Mouse (Mus musculus) neural tube, embryonic 15.5 days (tissue): ENCODE measurements at regions not wholly inside any gene's neighbourhood (a gene's known extent, or its start where the extent isn't known, plus 50 kb on each side); places are given as distances from the start of the nearest gene placed in this dataset.

Experiments used
- ATAC-seq: fragments of 200-750 bp; cut with Nextera tagmentation; 2 replicates; pipeline ENCODE4 v1.8.0; 2017; ENCODE audit warnings: mild to moderate bottlenecking, moderate TSS enrichment, moderate library complexity; ENCODE audit not compliant: low FRiP score
- H3K27ac ChIP-seq: fragments of 300-500 bp; sonication (generic); replicated peaks from 2 replicates; pipeline ENCODE4 v1.5.1; 2015; ENCODE audit warnings: mild to moderate bottlenecking, inconsistent platforms
- H3K27me3 ChIP-seq: fragments of 300-500 bp; sonication (generic); replicated peaks from 2 replicates; pipeline ENCODE4 v1.6.1; 2015; ENCODE audit warnings: inconsistent platforms
- H3K36me3 ChIP-seq: fragments of 300-500 bp; sonication (generic); 2 replicates; pipeline ENCODE4 v1.6.1; 2015; ENCODE audit warnings: inconsistent platforms
- H3K4me1 ChIP-seq: fragments of 300-500 bp; sonication (generic); 2 replicates; pipeline ENCODE4 v1.6.1; 2015; ENCODE audit warnings: inconsistent platforms
- H3K4me2 ChIP-seq: fragments of 300-500 bp; sonication (generic); 2 replicates; pipeline ENCODE4 v1.6.1; 2015; ENCODE audit warnings: inconsistent platforms, mild to moderate bottlenecking, moderate library complexity
- H3K4me3 ChIP-seq: fragments of 300-500 bp; sonication (generic); replicated peaks from 2 replicates; pipeline ENCODE4 v1.5.1; 2015; ENCODE audit warnings: mild to moderate bottlenecking, inconsistent platforms
- H3K9ac ChIP-seq: fragments of 300-500 bp; sonication (generic); replicated peaks from 2 replicates; pipeline ENCODE4 v1.6.1; 2015; ENCODE audit warnings: mild to moderate bottlenecking, inconsistent platforms
- H3K9me3 ChIP-seq: fragments of 300-500 bp; sonication (generic); replicated peaks from 2 replicates; pipeline ENCODE4 v1.6.1; 2016; ENCODE audit warnings: inconsistent platforms
- WGBS: fragments of 180-500 bp; shearing (Covaris S2); methylation state at CpG from one replicate; pipeline ENCODE4 v1.1.7; 2015; ENCODE audit warnings: mixed read lengths; 5-methylcytosine and 5-hydroxymethylcytosine counted together

DNA sequence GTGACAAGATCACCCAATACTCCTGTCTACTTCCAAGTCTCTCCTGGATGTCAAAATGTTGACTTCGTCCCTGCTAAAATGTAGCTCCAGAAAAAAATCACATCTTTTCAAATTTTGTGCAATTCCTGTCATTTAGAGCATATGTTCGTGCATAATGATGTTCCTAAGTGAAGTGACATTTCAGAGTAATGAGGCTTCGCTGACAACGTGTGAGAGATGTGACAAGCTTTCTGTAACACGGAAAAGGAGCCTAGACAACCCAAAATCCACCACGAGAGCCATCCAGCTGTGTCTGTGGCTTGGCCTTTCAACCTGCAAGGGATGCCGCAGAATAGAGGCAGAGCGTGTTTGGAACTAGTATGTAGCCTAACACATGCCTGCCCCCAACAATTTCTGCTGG, 438.1 kb upstream of the Fam19a5 start:
- WGBS = 90% methylated on average over 8 of the region's 8 CpGs
- no peaks in the 10 kb centered on the region for H3K27me3 ChIP-seq
- H3K9ac ChIP-seq = no peak overlapping the region
- H3K27ac ChIP-seq = no peak overlapping the region
- H3K9me3 ChIP-seq = no peaks in the 10 kb centered on the region
- H3K4me3 ChIP-seq = no peak overlapping the region
- no peak overlapping the region for H3K4me2 ChIP-seq
- H3K4me1 ChIP-seq = no peaks in the 10 kb centered on the region
- no peak for ATAC-seq
- H3K36me3 ChIP-seq = no peaks in the 10 kb centered on the region

DNA sequence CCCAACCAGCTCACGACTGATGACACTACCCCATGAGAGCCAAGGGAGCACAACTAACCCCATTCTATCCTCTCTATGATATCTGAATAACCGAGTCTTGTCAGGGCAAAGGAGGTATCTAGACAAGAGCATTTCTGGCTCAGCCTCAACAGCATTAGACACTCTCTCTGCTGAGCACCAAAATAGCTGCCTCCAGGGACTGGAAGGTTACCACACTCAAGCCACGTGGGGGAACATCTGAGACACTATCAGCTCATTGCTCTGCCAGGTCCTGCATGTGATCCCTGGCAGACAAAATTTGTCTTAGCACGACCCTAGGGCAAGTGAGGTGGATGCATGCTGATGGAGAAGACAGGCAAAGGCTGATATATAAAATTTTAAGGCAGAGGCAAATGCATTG, 436.4 kb upstream of the Fam19a5 start:
- 74% methylated on average over 4 of the region's 4 CpGs for WGBS
- H3K9ac ChIP-seq = no peak overlapping the region
- no peak for ATAC-seq
- no peaks in the 10 kb centered on the region for H3K4me1 ChIP-seq
- no peaks in the 10 kb centered on the region for H3K27me3 ChIP-seq
- no peaks in the 10 kb centered on the region for H3K36me3 ChIP-seq
- no peak overlapping the region for H3K27ac ChIP-seq
- no peak overlapping the region for H3K4me3 ChIP-seq
- H3K4me2 ChIP-seq = no peak overlapping the region
- H3K9me3 ChIP-seq = no peaks in the 10 kb centered on the region

DNA sequence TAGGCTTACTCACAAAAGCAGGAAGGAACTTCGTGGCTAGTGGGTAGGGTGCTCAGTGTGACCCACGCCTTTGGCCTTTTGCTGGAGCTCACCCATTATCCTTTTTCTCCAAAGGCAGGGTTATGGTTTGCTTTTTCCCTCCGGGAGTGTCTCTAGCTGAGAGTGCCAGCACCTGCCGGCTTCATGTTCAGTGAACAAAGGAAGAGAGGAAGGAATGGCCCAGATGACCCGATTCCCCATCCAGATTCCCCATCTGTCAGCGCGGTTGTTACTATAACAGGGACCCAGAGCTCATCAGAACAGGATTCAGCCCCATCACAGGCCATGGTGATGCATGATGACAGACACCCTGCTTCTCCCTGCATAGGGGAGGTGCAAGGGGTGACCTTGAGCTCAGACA, 435.7 kb upstream of the Fam19a5 start:
- H3K9ac ChIP-seq = no peak overlapping the region
- H3K27ac ChIP-seq = no peak overlapping the region
- no peak for ATAC-seq
- H3K4me1 ChIP-seq = no peaks in the 10 kb centered on the region
- H3K4me2 ChIP-seq = no peak overlapping the region
- no peak overlapping the region for H3K4me3 ChIP-seq
- no peaks in the 10 kb centered on the region for H3K36me3 ChIP-seq
- no peaks in the 10 kb centered on the region for H3K9me3 ChIP-seq
- no peaks in the 10 kb centered on the region for H3K27me3 ChIP-seq
- WGBS = 65% methylated on average over 7 of the region's 7 CpGs

DNA sequence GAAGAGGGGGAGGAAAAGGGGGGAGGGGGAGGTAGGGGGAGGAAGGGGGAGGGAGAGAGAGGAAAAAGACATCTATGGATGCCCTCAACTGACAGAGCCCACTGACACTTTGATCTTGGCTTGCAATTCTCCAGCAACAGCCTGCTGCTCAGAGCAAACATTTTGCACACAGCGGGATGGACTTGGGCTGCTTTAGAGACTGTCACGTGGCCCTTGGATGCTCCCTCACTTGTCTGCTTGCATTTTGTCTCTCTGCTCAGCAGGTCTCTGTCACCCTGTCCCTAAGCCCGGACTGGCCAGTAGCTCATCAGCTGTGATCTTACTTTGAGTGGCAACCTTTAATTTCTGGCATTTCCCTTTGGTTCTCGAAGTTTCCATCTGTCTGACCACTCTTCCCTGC, 421.4 kb upstream of the Fam19a5 start:
- no peaks in the 10 kb centered on the region for H3K36me3 ChIP-seq
- no peak overlapping the region for H3K27ac ChIP-seq
- H3K9me3 ChIP-seq = no peaks in the 10 kb centered on the region
- no peak overlapping the region for H3K4me3 ChIP-seq
- no peaks in the 10 kb centered on the region for H3K27me3 ChIP-seq
- no peak for ATAC-seq
- 21% methylated on average over 4 of the region's 4 CpGs for WGBS
- no peak overlapping the region for H3K4me2 ChIP-seq
- H3K4me1 ChIP-seq = no peaks in the 10 kb centered on the region
- H3K9ac ChIP-seq = no peak overlapping the region

DNA sequence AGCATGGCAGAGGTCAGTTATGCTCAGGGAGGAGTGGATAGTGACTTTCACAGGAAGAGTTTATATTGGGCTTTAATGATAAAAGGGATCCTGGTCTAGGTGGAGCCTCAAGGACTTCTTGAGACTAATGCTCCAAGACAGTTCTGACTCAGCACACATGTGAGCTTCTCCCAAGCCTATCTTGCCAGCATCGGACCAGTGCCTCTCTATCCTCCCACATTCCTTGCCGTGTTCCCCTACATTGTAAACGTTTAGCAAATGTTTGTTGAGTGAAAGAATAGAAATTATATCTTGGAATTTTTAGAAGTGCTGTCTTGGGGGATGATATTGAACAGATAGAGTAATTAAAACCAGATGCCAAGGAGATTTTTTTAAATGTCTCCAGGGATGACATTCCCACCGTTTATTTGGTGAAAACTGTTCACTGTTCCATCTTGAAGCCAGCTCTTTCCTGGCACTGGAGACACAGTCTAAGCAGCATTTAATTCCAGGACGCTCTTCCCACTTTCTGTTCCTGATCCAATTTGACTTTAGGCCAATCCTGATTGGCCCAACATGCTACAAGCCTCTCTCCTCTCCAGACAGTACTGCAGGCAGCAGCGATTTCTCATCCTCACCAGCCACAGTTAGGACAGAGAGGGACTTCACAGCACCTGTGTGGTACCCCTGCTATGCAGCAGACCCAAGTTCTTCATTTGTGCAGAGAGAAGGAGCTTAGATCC, 418.5 kb upstream of the Fam19a5 start:
- ATAC-seq = no peak
- no peak overlapping the region for H3K4me3 ChIP-seq
- H3K27me3 ChIP-seq = no peaks in the 10 kb centered on the region
- no peak overlapping the region for H3K9ac ChIP-seq
- H3K36me3 ChIP-seq = no peaks in the 10 kb centered on the region
- no peaks in the 10 kb centered on the region for H3K4me1 ChIP-seq
- H3K9me3 ChIP-seq = no peaks in the 10 kb centered on the region
- WGBS = 64% methylated on average over 6 of the region's 6 CpGs
- no peak overlapping the region for H3K4me2 ChIP-seq
- no peak overlapping the region for H3K27ac ChIP-seq

DNA sequence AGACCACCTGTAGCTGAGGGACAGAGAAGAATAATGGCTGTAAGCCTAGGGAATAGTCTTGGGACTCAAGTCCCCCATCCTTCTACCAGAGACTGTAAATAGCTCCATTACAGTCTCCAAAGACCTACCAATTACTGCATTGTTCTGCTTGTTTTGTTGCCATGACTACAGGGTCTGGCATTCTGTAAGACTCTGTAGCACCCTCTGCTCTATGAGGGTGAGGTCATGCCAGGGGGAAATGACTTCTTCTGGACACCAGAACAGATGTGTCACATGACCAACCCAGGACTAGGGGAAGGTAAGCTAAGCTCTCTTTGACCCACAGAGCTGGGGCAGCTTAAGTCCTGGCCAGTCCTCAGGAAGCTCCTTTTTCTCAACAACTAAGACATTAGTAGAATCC, 405.2 kb upstream of the Fam19a5 start:
- Histone ChIP-seq H3K4me1 (no peaks in the 10 kb centered on the region), H3K27ac (no peak overlapping the region), H3K4me3 (no peak overlapping the region), H3K9ac (no peak overlapping the region), H3K27me3 (no peaks in the 10 kb centered on the region), H3K4me2 (no peak overlapping the region), H3K36me3 (no peaks in the 10 kb centered on the region), H3K9me3 (no peaks in the 10 kb centered on the region)
- no peak for ATAC-seq

DNA sequence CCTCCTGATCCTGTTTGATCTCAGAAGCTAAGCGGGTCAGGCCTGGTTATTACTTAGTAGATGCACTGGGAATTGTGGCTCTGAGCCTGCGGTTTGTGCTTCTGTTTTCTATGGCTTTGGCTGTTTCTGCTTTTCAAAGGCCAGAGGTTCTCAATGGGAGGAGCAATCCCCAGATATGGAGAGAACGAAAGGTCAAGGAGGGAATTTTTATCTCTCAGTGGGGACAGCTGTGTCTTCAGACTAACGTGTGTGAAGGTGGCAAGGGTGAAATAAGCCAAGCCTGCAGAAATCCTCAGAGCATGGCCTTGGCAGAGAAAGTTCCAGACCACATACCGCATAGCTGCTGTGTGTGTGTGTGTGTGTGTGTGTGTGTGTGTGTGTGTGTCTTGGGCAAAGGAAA, 375.0 kb upstream of the Fam19a5 start:
- no peak overlapping the region for H3K9ac ChIP-seq
- ATAC-seq = no peak
- no peak overlapping the region for H3K4me2 ChIP-seq
- H3K27ac ChIP-seq = no peak overlapping the region
- H3K9me3 ChIP-seq = no peaks in the 10 kb centered on the region
- 83% methylated on average over 5 of the region's 5 CpGs for WGBS
- no peaks in the 10 kb centered on the region for H3K4me1 ChIP-seq
- H3K27me3 ChIP-seq = no peaks in the 10 kb centered on the region
- H3K36me3 ChIP-seq = no peaks in the 10 kb centered on the region
- no peak overlapping the region for H3K4me3 ChIP-seq

DNA sequence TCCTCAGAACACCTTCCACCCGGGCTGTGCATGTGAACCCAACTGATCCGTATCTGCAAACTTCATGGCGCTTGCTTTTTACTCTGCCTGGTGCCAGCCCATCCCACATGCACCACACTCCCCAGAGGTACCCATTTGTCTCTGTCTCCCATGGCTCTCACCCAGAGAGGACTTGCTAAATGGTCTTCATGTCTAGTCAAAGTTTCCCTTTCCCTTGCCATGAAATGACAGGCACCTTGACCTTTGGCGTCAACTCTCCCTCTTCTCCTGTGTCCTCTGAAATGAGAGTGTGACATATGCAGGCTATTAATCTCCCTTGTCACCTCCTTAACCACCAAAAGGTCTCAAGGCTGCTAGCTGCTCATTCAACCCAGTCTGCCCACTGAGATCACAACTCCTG, 373.2 kb upstream of the Fam19a5 start:
- no peaks in the 10 kb centered on the region for H3K4me1 ChIP-seq
- H3K9me3 ChIP-seq = no peaks in the 10 kb centered on the region
- ATAC-seq = no peak
- H3K27ac ChIP-seq = no peak overlapping the region
- no peaks in the 10 kb centered on the region for H3K27me3 ChIP-seq
- 78% methylated on average over 4 of the region's 4 CpGs for WGBS
- H3K9ac ChIP-seq = no peak overlapping the region
- no peak overlapping the region for H3K4me3 ChIP-seq
- H3K4me2 ChIP-seq = no peak overlapping the region
- no peaks in the 10 kb centered on the region for H3K36me3 ChIP-seq

DNA sequence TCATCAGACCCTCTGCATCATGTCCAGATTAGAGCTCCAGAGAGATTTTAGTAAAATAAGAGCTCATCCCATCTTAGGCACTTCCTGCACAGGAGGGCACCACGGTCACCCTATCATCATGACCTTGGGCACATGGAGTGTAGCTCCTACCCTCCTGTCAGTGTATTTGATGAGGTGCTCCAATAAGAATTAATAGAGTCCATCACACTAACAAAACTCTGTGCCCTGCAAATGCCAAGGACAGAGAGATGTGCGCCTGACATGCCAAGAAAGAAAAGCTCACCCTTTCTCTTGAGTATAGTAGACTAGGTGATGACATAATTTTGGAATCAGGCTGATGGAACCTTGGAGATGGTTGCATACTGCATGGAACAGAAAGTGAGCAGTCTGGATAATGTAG, 371.0 kb upstream of the Fam19a5 start:
- no peaks in the 10 kb centered on the region for H3K36me3 ChIP-seq
- no peak overlapping the region for H3K9ac ChIP-seq
- no peak overlapping the region for H3K27ac ChIP-seq
- H3K9me3 ChIP-seq = no peaks in the 10 kb centered on the region
- H3K4me2 ChIP-seq = no peak overlapping the region
- 94% methylated on average over 2 of the region's 2 CpGs for WGBS
- no peak for ATAC-seq
- H3K4me3 ChIP-seq = no peak overlapping the region
- H3K4me1 ChIP-seq = no peaks in the 10 kb centered on the region
- no peaks in the 10 kb centered on the region for H3K27me3 ChIP-seq

DNA sequence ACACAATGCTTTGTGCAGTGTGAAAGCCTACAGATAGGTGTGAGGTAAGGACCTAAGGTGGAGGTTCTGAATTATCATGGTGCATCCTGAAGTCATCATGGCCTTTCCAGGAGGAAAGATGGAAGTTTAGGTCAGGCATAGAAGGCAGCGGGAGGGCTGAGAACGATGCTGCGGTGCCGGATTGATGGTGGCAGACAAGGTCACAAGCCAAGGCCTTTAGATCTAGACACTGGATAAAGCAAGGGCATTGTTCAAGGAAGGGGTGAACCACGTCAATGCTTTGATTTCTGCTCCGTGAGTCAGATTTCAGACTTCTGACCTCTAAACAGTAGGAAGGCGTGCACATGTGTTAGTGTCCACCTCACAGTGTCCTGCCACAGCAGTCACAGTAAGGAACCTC, 365.5 kb upstream of the Fam19a5 start:
- Histone ChIP-seq H3K27me3 (no peaks in the 10 kb centered on the region), H3K4me3 (no peak overlapping the region), H3K9me3 (no peaks in the 10 kb centered on the region), H3K9ac (no peak overlapping the region), H3K4me2 (no peak overlapping the region), H3K36me3 (no peaks in the 10 kb centered on the region), H3K4me1 (0 out of 2 replicates have a peak, but pooled peaks cover 4% of the 10 kb centered on the region), H3K27ac (no peak overlapping the region)
- ATAC-seq = no peak
- 89% methylated on average over 7 of the region's 7 CpGs for WGBS

DNA sequence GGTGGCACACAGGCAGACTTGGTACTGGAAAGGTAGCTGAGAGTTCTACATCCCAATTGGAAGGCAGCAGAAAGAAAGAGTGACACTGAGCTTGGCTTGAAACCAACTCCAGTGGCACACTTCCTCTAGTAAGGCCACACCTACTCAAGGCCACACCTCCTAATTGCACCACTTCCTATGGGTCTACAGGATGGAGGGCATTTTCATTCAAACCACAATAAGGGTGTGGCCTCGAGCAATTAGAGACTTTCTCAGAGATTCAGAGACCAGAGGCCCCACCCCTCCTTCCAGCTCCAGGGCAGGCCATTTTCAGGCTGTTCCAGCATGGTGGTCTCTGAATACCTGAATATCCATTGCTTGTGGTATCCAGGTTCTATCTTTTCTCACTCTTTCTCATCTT, 363.3 kb upstream of the Fam19a5 start:
- Histone ChIP-seq H3K27ac (no peak overlapping the region), H3K4me1 (0 out of 2 replicates have a peak, but pooled peaks cover 7% of the 10 kb centered on the region), H3K4me2 (no peak overlapping the region), H3K9ac (no peak overlapping the region), H3K4me3 (no peak overlapping the region), H3K27me3 (no peaks in the 10 kb centered on the region), H3K9me3 (no peaks in the 10 kb centered on the region), H3K36me3 (no peaks in the 10 kb centered on the region)
- no peak for ATAC-seq
- WGBS = 61% methylated on average over 1 of the region's 1 CpGs

DNA sequence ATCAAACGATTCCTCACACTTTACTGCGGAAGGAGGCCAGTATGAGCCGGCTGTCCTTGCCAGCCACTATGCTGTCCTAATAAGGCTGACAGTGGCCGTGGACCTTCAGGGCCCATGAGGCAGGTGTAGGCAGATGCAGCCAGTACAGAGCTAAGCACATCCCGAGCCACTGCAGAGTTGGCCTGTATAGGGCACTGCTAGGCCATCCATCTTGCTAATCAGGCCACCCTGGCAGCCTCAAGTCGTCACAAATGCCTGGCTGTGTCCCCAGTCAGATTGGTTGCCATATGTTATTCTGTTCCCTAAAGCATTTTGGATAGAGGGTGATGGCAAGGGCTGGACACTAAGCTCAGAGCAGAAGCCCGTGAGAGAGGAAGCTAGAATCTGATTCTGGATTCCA, 359.9 kb upstream of the Fam19a5 start:
- 55% methylated on average over 7 of the region's 7 CpGs for WGBS
- no peak for ATAC-seq
- Histone ChIP-seq H3K36me3 (no peaks in the 10 kb centered on the region), H3K9me3 (no peaks in the 10 kb centered on the region), H3K4me2 (no peak overlapping the region), H3K9ac (no peak overlapping the region), H3K4me3 (no peak overlapping the region), H3K4me1 (0 out of 2 replicates have a peak, but pooled peaks cover 6% of the 10 kb centered on the region), H3K27me3 (no peaks in the 10 kb centered on the region), H3K27ac (no peak overlapping the region)
